Mouse (Mus musculus) liver, adult 2 months (tissue): ENCODE data around the gene Snai3. TPM values are rescaled to one million over a fixed set of nuclear protein-coding genes. Genes with fewer than 3 reads are reported as not detected.

Source experiments
- DNase-seq: peaks from one replicate; pipeline ENCODE4 v3.0.0-alpha.2; 2011; ENCODE audit warnings: low read depth, low spot score; ENCODE audit errors: extremely low read depth
- H3K27ac ChIP-seq: fragments of 200-500 bp; replicated peaks from 2 replicates; pipeline ENCODE4 v1.5.1; 2012; ENCODE audit warnings: low read depth, mild to moderate bottlenecking, control low read depth, inconsistent platforms, low read length; ENCODE audit not compliant: insufficient read depth
- H3K27me3 ChIP-seq: fragments of 200-500 bp; 2 replicates; pipeline ENCODE4 v1.6.1; 2012; ENCODE audit warnings: mild to moderate bottlenecking, moderate library complexity, low read length, inconsistent platforms; ENCODE audit not compliant: control insufficient read depth, insufficient read depth
- H3K36me3 ChIP-seq: fragments of 200-500 bp; 2 replicates; pipeline ENCODE4 v1.6.1; 2012; ENCODE audit warnings: low read length, inconsistent platforms; ENCODE audit not compliant: control insufficient read depth, insufficient read depth
- H3K4me1 ChIP-seq: fragments of 200-500 bp; 2 replicates; pipeline ENCODE4 v1.6.1; 2011; ENCODE audit warnings: low read length; ENCODE audit not compliant: control insufficient read depth, insufficient read depth
- H3K4me3 ChIP-seq: fragments of 200-500 bp; 2 replicates; pipeline ENCODE4 v1.5.1; 2011; ENCODE audit warnings: low read depth, mild to moderate bottlenecking, control low read depth, low read length, moderate library complexity; ENCODE audit not compliant: insufficient read depth
- H3K79me2 ChIP-seq: fragments of 200-500 bp; 2 replicates; pipeline ENCODE4 v1.6.1; 2012; ENCODE audit warnings: inconsistent platforms, mild to moderate bottlenecking, low read length, moderate library complexity; ENCODE audit not compliant: control insufficient read depth, insufficient read depth
- H3K9ac ChIP-seq: fragments of 200-500 bp; 2 replicates; pipeline ENCODE4 v1.6.1; 2012; ENCODE audit warnings: low read depth, mild to moderate bottlenecking, control low read depth, inconsistent platforms, low read length
- CTCF ChIP-seq: fragments of 200-500 bp; IDR thresholded peaks from 2 replicates; pipeline ENCODE4 v1.5.1; 2011; ENCODE audit warnings: low read depth, low read length, control low read depth
- POLR2A ChIP-seq: fragments of 200-500 bp; IDR thresholded peaks from 2 replicates; pipeline ENCODE4 v1.6.1; 2011; ENCODE audit warnings: low read length, control low read depth; ENCODE audit not compliant: insufficient read depth; ENCODE audit errors: extremely low read depth
- WGBS: fragments of 180-500 bp; shearing (Covaris S2); methylation state at CpG from one replicate; pipeline ENCODE4 v1.1.7; 2018; 5-methylcytosine and 5-hydroxymethylcytosine counted together
- polyA plus RNA-seq: library from polyadenylated mRNA; depleted of rRNA; stranded (reverse); fragments of >200 nt; gene quantifications from 2 replicates; pipeline ENCODE4 v1.2.3, GENCODE M21; 2012
- total RNA-seq: library from RNA; depleted of rRNA; stranded (reverse); fragments of >200 nt; gene quantifications from 2 replicates; pipeline ENCODE4 v1.2.3, GENCODE M21; 2014

Gene Snai3
- total and polyA plus RNA-seq, 2 experiments = 0.44 TPM; not detected in 1

GRCm38 (mm10) chr8:122483877-122484276 is 23.3 kb upstream of the Snai3 start:
- H3K27ac ChIP-seq = no peak overlapping the region
- TF ChIP-seq POLR2A (no peak), CTCF (peak; percentile 56)
- no peaks in the 10 kb centered on the region for H3K4me1 ChIP-seq
- no peaks in the 10 kb centered on the region for H3K79me2 ChIP-seq
- peaks cover 7% of the 10 kb centered on the region; the same call in 1 of the 2 replicates for H3K36me3 ChIP-seq
- no peaks in the 10 kb centered on the region for H3K27me3 ChIP-seq
- WGBS = 97% methylated on average over 7 of the region's 7 CpGs
- no peak overlapping the region for H3K9ac ChIP-seq
- no peak for DNase-seq
- H3K4me3 ChIP-seq = no peak overlapping the region

GRCm38 (mm10) chr8:122482448-122482847 is 21.9 kb upstream of the Snai3 start:
- WGBS = 87% methylated on average over 8 of the region's 8 CpGs
- no peak overlapping the region for H3K9ac ChIP-seq
- H3K79me2 ChIP-seq = no peaks in the 10 kb centered on the region
- H3K27me3 ChIP-seq = no peaks in the 10 kb centered on the region
- no peak for DNase-seq
- no peaks in the 10 kb centered on the region for H3K4me1 ChIP-seq
- H3K4me3 ChIP-seq = no peak overlapping the region
- no peak overlapping the region for H3K27ac ChIP-seq
- no peak for TF ChIP-seq CTCF
- no peak for TF ChIP-seq POLR2A
- peaks cover 7% of the 10 kb centered on the region; the same call in 1 of the 2 replicates for H3K36me3 ChIP-seq

GRCm38 (mm10) chr8:122475580-122476320 is 15.2 kb upstream of the Snai3 start, which contains the start of the genes Rnf166 and Ctu2:
TSS of gene Rnf166 (minus strand) at chr8:122476064.
TSS of gene Ctu2 (plus strand) at chr8:122476143.
- Histone ChIP-seq H3K36me3 (peaks cover 4% of the 10 kb centered on the region; the same call in 1 of the 2 replicates), H3K27ac (peak within 1 kb of the TSS; percentile 66), H3K4me1 (peaks cover 11% of the 10 kb centered on the region), H3K27me3 (no peaks in the 10 kb centered on the region), H3K9ac (peak within 1 kb of the TSS; percentile 100), H3K79me2 (peaks cover 18% of the 10 kb centered on the region), H3K4me3 (peak within 1 kb of the TSS; percentile 99)
- under 1% methylated on average over 103 of the region's 103 CpGs for WGBS
- TF ChIP-seq POLR2A (no peak), CTCF (no peak)
- peak; percentile 44 for DNase-seq

- H3K79me2 ChIP-seq = peaks cover 18% of the 10 kb centered on the region
- 3% methylated on average over 16 of the region's 16 CpGs for WGBS
- H3K4me1 ChIP-seq = peaks cover 11% of the 10 kb centered on the region
- TF ChIP-seq POLR2A = no peak
- no peak for TF ChIP-seq CTCF
- DNase-seq = peak; percentile 38
- no peak overlapping the region for H3K27ac ChIP-seq
- peaks cover 4% of the 10 kb centered on the region; the same call in 1 of the 2 replicates for H3K36me3 ChIP-seq
- H3K4me3 ChIP-seq = peak overlapping the region; percentile 99
- no peaks in the 10 kb centered on the region for H3K27me3 ChIP-seq
- H3K9ac ChIP-seq = peak overlapping the region; percentile 100
Observed at GRCm38 (mm10) chr8:122474951-122475560, 14.5 kb upstream of the Snai3 start.

GRCm38 (mm10) chr8:122473911-122474421 is 13.4 kb upstream of the Snai3 start:
- TF ChIP-seq POLR2A = no peak
- no peak for TF ChIP-seq CTCF
- H3K27ac ChIP-seq = 0 out of 2 replicates have a peak overlapping the region, but pooled peaks have one; percentile 29
- peak; percentile 35 for DNase-seq
- WGBS = 87% methylated on average over 8 of the region's 8 CpGs
- H3K4me1 ChIP-seq = peaks cover 16% of the 10 kb centered on the region
- H3K79me2 ChIP-seq = peaks cover 18% of the 10 kb centered on the region
- no peaks in the 10 kb centered on the region for H3K36me3 ChIP-seq
- no peak overlapping the region for H3K4me3 ChIP-seq
- H3K27me3 ChIP-seq = no peaks in the 10 kb centered on the region
- no peak overlapping the region for H3K9ac ChIP-seq
